Mouse (Mus musculus) CH12.LX (cell line): ENCODE data around the gene Corin. TPM values are rescaled to one million over a fixed set of nuclear protein-coding genes. Genes with fewer than 3 reads are reported as not detected.

Experiments used
- DNase-seq: peaks from one replicate; pipeline ENCODE4 v3.0.0-alpha.2; 2013; ENCODE audit errors: extremely low read depth
- H3K27ac ChIP-seq: 2 replicates; pipeline ENCODE4 v1.5.1; 2012; ENCODE audit warnings: low read depth, mild to moderate bottlenecking, control low read depth, moderate library complexity; ENCODE audit not compliant: insufficient read depth
- H3K27me3 ChIP-seq: replicated peaks from 2 replicates; pipeline ENCODE3; 2012; ENCODE audit warnings: inconsistent platforms
- H3K36me3 ChIP-seq, 2 experiments: replicated peaks in 1 of 2; 2 replicates each; pipeline versions ENCODE3 to v1.6.1; 2012; ENCODE audit warnings: inconsistent platforms in 1 of 2, low read length in 1 of 2, mild to moderate bottlenecking in 1 of 2, mixed read lengths in 1 of 2, moderate library complexity in 1 of 2; ENCODE audit not compliant: control insufficient read depth in 1 of 2, insufficient read depth in 1 of 2
- H3K4me1 ChIP-seq, 2 experiments: 2 replicates each; pipeline ENCODE4 v1.6.1; 2012; ENCODE audit warnings: inconsistent platforms in 1 of 2, moderate library complexity in 1 of 2; ENCODE audit not compliant: insufficient read depth in 2 of 2, control insufficient read depth in 1 of 2
- H3K4me2 ChIP-seq: 2 replicates; pipeline ENCODE4 v1.6.1; 2012; ENCODE audit warnings: low read depth, mild to moderate bottlenecking, control low read depth; ENCODE audit not compliant: poor library complexity, insufficient read depth, severe bottlenecking
- H3K4me3 ChIP-seq, 3 experiments: fragments of 150-350 bp in 1 of 3; sonication (generic) in 1 of 3; replicated peaks in 1 of 3; 2 replicates each; pipeline versions ENCODE3 to v1.5.1; 2011 to 2012; ENCODE audit warnings: low read depth in 2 of 3, low read length in 2 of 3, mild to moderate bottlenecking in 2 of 3, moderate library complexity in 2 of 3, control low read depth in 1 of 3, improper control_type of control experiment in 1 of 3, inconsistent platforms in 1 of 3, mixed read lengths in 1 of 3; ENCODE audit not compliant: poor library complexity in 1 of 3
- H3K79me2 ChIP-seq: replicated peaks from 2 replicates; pipeline ENCODE4 v1.6.1; 2012; ENCODE audit warnings: mild to moderate bottlenecking, moderate library complexity; ENCODE audit not compliant: control insufficient read depth, poor library complexity, insufficient read depth, severe bottlenecking; ENCODE audit errors: extremely low read depth
- H3K9ac ChIP-seq: 2 replicates; pipeline ENCODE4 v1.6.1; 2012; ENCODE audit warnings: low read depth, mild to moderate bottlenecking, control low read depth, moderate library complexity; ENCODE audit not compliant: insufficient read depth
- H3K9me3 ChIP-seq: replicated peaks from 2 replicates; pipeline ENCODE3; 2012; ENCODE audit warnings: low read length, inconsistent platforms, mixed read lengths
- ELF1 ChIP-seq: IDR thresholded peaks from 2 replicates; pipeline ENCODE4 v1.6.1; 2014; ENCODE audit warnings: low read depth, mild to moderate bottlenecking, inconsistent platforms, low read length, improper control_type of control experiment
- EP300 ChIP-seq: IDR thresholded peaks from 2 replicates; pipeline ENCODE4 v1.6.1; 2011; ENCODE audit warnings: low read length, improper control_type of control experiment
- ETS1 ChIP-seq: conservative IDR thresholded peaks from 2 replicates; pipeline ENCODE4 v1.6.1; 2012; ENCODE audit warnings: low read depth, mild to moderate bottlenecking, inconsistent platforms, low read length, improper control_type of control experiment, moderate library complexity
- JUN ChIP-seq: IDR thresholded peaks from 2 replicates; pipeline ENCODE4 v1.6.1; 2011; ENCODE audit warnings: low read depth, mild to moderate bottlenecking, low read length, improper control_type of control experiment, moderate library complexity; ENCODE audit not compliant: insufficient read depth
- MXI1 ChIP-seq: IDR thresholded peaks from 2 replicates; pipeline ENCODE4 v1.6.1; 2011; ENCODE audit warnings: mild to moderate bottlenecking, low read depth, low read length, improper control_type of control experiment
- NELFE ChIP-seq: IDR thresholded peaks from 2 replicates; pipeline ENCODE4 v1.6.1; 2011; ENCODE audit warnings: low read depth, low read length, improper control_type of control experiment
- RCOR1 ChIP-seq: conservative IDR thresholded peaks from 2 replicates; pipeline ENCODE4 v1.6.1; 2012; ENCODE audit warnings: low read depth, mild to moderate bottlenecking, inconsistent platforms, low read length, improper control_type of control experiment
- TBP ChIP-seq: conservative IDR thresholded peaks from 2 replicates; pipeline ENCODE4 v1.6.1; 2011; ENCODE audit warnings: low read depth, low read length, improper control_type of control experiment
- USF1 ChIP-seq: IDR thresholded peaks from 2 replicates; pipeline ENCODE4 v1.6.1; 2014; ENCODE audit warnings: low read depth, mild to moderate bottlenecking, inconsistent platforms, low read length, improper control_type of control experiment
- ZC3H11A ChIP-seq: IDR thresholded peaks from 2 replicates; pipeline ENCODE4 v1.6.1; 2012; ENCODE audit warnings: low read depth, mild to moderate bottlenecking, inconsistent platforms, low read length, improper control_type of control experiment
- ZKSCAN1 ChIP-seq: IDR thresholded peaks from 2 replicates; pipeline ENCODE4 v1.6.1; 2012; ENCODE audit warnings: low read depth, inconsistent platforms, low read length, improper control_type of control experiment, borderline replicate concordance
- ZMIZ1 ChIP-seq: IDR thresholded peaks from 2 replicates; pipeline ENCODE4 v1.6.1; 2012; ENCODE audit warnings: low read depth, mild to moderate bottlenecking, inconsistent platforms, low read length, improper control_type of control experiment
- ZNF384 ChIP-seq: IDR thresholded peaks from 2 replicates; pipeline ENCODE4 v1.6.1; 2012; ENCODE audit warnings: low read depth, low read length, improper control_type of control experiment, inconsistent platforms
- dilution Hi-C: fragments of 300-500 bp; cut with MboI; formaldehyde crosslinking; loops from 2 replicates; pipeline ENCODE4 v1.14.3; 2020; ENCODE audit warnings: low sequenced_read_pairs; ENCODE audit not compliant: extremely low pct_unique_long_range_greater_than_20kb, extremely low pct_ligation_motif_present
- in situ Hi-C: fragments of 300-500 bp; cut with MboI; formaldehyde crosslinking; loops from 3 replicates; pipeline ENCODE4 v1.14.3; 2019; ENCODE audit warnings: low sequenced_read_pairs, low pct_ligation_motif_present, low pct_unique_long_range_greater_than_20kb, mixed read lengths
- polyA plus RNA-seq: library from polyadenylated mRNA; unstranded; fragments of >175 nt; gene quantifications from 2 replicates; pipeline ENCODE4 v1.2.1, GENCODE M21; 2012; ENCODE audit warnings: low read depth; ENCODE audit not compliant: insufficient read length
- total RNA-seq, 2 experiments: library from RNA; depleted of rRNA; stranded (reverse); fragments of 300-350 nt in 1 of 2; fragments of >200 nt in 1 of 2; gene quantifications; 2 replicates each; pipeline ENCODE4 v1.2.3; 2012 to 2014

Corin gene
- total and polyA plus RNA-seq, 3 experiments = not detected

DNA sequence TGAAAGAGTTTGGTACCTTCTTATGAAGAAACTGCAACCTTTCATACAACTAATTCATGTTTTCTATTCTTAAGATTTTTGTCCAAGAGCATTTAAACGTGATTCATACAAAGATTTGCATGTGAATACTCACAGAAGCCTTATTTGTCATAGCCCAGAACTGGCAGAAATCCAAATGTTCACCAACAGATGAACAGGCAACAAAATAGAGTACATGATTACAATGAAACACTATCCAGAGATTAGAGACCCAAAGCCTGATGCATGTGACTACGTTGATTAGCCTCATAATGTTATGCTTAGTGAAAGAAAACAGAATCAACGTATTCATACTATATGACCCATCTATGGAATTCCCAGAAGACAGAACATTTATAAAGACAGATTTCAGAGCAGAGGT is 140.4 kb downstream of the Corin start:
- Histone ChIP-seq H3K27me3 (no peaks in the 10 kb centered on the region), H3K36me3 (no peaks in the 10 kb centered on the region), H3K9ac (no peak overlapping the region), H3K4me2 (no peak overlapping the region), H3K4me3 (no peak overlapping the region), H3K4me1 (no peaks in the 10 kb centered on the region), H3K79me2 (no peaks in the 10 kb centered on the region), H3K9me3 (no peaks in the 10 kb centered on the region), H3K27ac (no peak overlapping the region)
- no peak for TF ChIP-seq JUN
- no peak for TF ChIP-seq MXI1
- no peak for TF ChIP-seq ETS1
- TF ChIP-seq ZMIZ1 = no peak
- TF ChIP-seq ZNF384 = no peak
- TF ChIP-seq ELF1 = no peak
- in situ Hi-C loops = loop anchor here (25.0 kb wide), 1 partner anchor 248 kb away; no protein-coding TSS in a partner anchor
- DNase-seq = no peak
- dilution Hi-C loops = no loop called here

GRCm38 (mm10) chr5:72353746-72354145 is 150.5 kb downstream of the Corin start:
- no peak for TF ChIP-seq MXI1
- TF ChIP-seq TBP = no peak
- no peak for TF ChIP-seq ETS1
- TF ChIP-seq EP300 = no peak
- TF ChIP-seq RCOR1 = no peak
- TF ChIP-seq USF1 = no peak
- no peak for TF ChIP-seq ZC3H11A
- no peak for TF ChIP-seq NELFE
- TF ChIP-seq ZKSCAN1 = no peak
- no peak for TF ChIP-seq ELF1
- no peak overlapping the region for H3K4me2 ChIP-seq
- DNase-seq = no peak
- H3K9me3 ChIP-seq = no peaks in the 10 kb centered on the region
- H3K27me3 ChIP-seq = no peaks in the 10 kb centered on the region
- in situ Hi-C loops (loop anchor here (25.0 kb wide), 1 partner anchor 259 kb away; no protein-coding TSS in a partner anchor), dilution Hi-C loops (no loop called here)
- H3K27ac ChIP-seq = no peak overlapping the region
- H3K9ac ChIP-seq = no peak overlapping the region
- no peaks in the 10 kb centered on the region for H3K79me2 ChIP-seq
- H3K4me1 ChIP-seq = peaks cover 0 to 5% of the 10 kb centered on the region in 2 experiments; a peak in 2 of 4 replicates
- no peaks in the 10 kb centered on the region for H3K36me3 ChIP-seq
- H3K4me3 ChIP-seq = no peak overlapping the region
